17 mouse cellular contexts compared by ENCODE assay signal in the genomic region with DNA sequence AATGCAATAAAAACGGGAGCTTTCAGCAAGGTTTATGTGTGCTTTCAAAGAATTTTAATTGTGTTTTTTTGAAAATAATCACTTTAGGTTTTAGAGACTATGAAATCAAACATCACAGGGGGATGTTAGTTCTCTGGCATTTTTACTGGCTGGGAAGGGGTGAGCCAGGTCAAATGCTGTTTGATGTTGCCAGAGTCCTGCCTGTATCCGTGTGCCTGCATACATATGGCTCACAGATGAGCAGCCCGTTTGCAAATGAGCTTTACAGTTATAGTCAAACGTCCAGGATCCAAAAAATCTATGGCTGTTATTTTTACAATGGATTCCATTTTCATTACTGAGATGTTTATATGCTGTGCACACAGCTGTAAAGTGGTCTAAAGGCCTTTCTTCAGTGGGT.
A peak's percentile ranks its signal among the peaks of the same experiment; 100 is the strongest.
DNase-seq lines count a peak whose midpoint lies in the region; ATAC-seq lines count a peak whose summit lies in the region.
"Had no signal": no experiment of that assay in that cellular context is flagged by ENCODE, and none has a peak within 500 bp of the region (broad histone marks: within the 10 kb centered on the region; RNA-seq: fewer than 3 reads in every experiment).

No protein-coding gene starts in this region.

- peak; percentile 44; the same call in 1 of the 2 replicates for ATAC-seq in forebrain, embryonic 14.5 days
- no peak for ATAC-seq in monocyte, adult 5-6 weeks (replicated peaks; ENCODE audit: insufficient number of reproducible peaks, low FRiP score, low TSS enrichment, poor library complexity, severe bottlenecking)
- ATAC-seq: intestine, embryonic 15.5 days had no signal

- no peak for DNase-seq in forebrain, embryonic 14.5 days (ENCODE audit: low spot score)
- no peak for DNase-seq in forebrain, embryonic 10.5 days (ENCODE audit: extremely low spot score, low spot score)
- DNase-seq in embryo, embryonic 11 days, result peak; percentile 63
- DNase-seq in hindlimb bud, embryonic 11.5 days (ENCODE audit: extremely low spot score, low read depth, low spot score), result peak; percentile 77
- DNase-seq in neural tube, embryonic 10.5 days (ENCODE audit: extremely low spot score, low spot score), result peak; percentile 32
- DNase-seq in thymus, postnatal 14 days, result no peak
- DNase-seq in frontal cortex, adult 2 months (ENCODE audit: extremely low spot score in 1 of 2, low spot score in 1 of 2), result no peak
- DNase-seq: cerebellum, postnatal 36 days; gastrocnemius, postnatal 10 days; lung, embryonic 14.5 days had no signal

- 17% methylated on average over 4 of the region's 4 CpGs for WGBS in forebrain, embryonic 14.5 days
- WGBS in forebrain, embryonic 10.5 days, result 70% methylated on average over 4 of the region's 4 CpGs

- H3K4me1 ChIP-seq in forebrain, embryonic 14.5 days (ENCODE audit: control insufficient read depth, insufficient read depth, low read length), result 0 out of 2 replicates have a peak, but pooled peaks cover 4% of the 10 kb centered on the region
- peaks cover 7% of the 10 kb centered on the region; the same call in 1 of the 2 replicates for H3K4me1 ChIP-seq in forebrain, embryonic 10.5 days

- no peak overlapping the region for H3K9ac ChIP-seq in forebrain, embryonic 14.5 days (ENCODE audit: low read length)
- H3K9ac ChIP-seq: intestine, embryonic 15.5 days; kidney, embryonic 15.5 days; lung, embryonic 14.5 days had no signal

- no peak overlapping the region for H3K4me2 ChIP-seq in forebrain, embryonic 14.5 days (ENCODE audit: low read length)
- H3K4me2 ChIP-seq: intestine, embryonic 15.5 days; kidney, embryonic 15.5 days; liver, embryonic 11.5 days; lung, embryonic 14.5 days had no signal

- no peaks in the 10 kb centered on the region for H3K27me3 ChIP-seq in forebrain, embryonic 14.5 days (replicated peaks; ENCODE audit: control insufficient read depth, insufficient read depth, low read length)
- no peaks in the 10 kb centered on the region for H3K27me3 ChIP-seq in forebrain, embryonic 10.5 days (ENCODE audit: poor library complexity, severe bottlenecking)
- H3K27me3 ChIP-seq: intestine, embryonic 15.5 days; kidney, embryonic 15.5 days had no signal

- H3K27ac ChIP-seq in forebrain, embryonic 14.5 days (ENCODE audit: low read depth, low read length), result no peak overlapping the region
- no peak overlapping the region for H3K27ac ChIP-seq in forebrain, embryonic 10.5 days
- H3K27ac ChIP-seq: intestine, embryonic 15.5 days; kidney, embryonic 15.5 days; layer of hippocampus, adult 2 months; macrophage had no signal

- no peaks in the 10 kb centered on the region for H3K36me3 ChIP-seq in forebrain, embryonic 14.5 days (ENCODE audit: control insufficient read depth, insufficient read depth, low read length)
- H3K36me3 ChIP-seq in forebrain, embryonic 10.5 days (replicated peaks), result no peaks in the 10 kb centered on the region
- H3K36me3 ChIP-seq: intestine, embryonic 15.5 days; kidney, embryonic 15.5 days had no signal

- H3K9me3 ChIP-seq in forebrain, embryonic 14.5 days (replicated peaks; ENCODE audit: control insufficient read depth, low read length), result no peaks in the 10 kb centered on the region
- H3K9me3 ChIP-seq in forebrain, embryonic 10.5 days, result no peaks in the 10 kb centered on the region
- H3K9me3 ChIP-seq: intestine, embryonic 15.5 days; kidney, embryonic 15.5 days had no signal

- H3K4me3 ChIP-seq in forebrain, embryonic 14.5 days (ENCODE audit: low read depth, low read length), result no peak overlapping the region
- H3K4me3 ChIP-seq in forebrain, embryonic 10.5 days, result no peak overlapping the region
- H3K4me3 ChIP-seq: erythroblast, embryonic 14.5 days; intestine, embryonic 15.5 days; kidney, embryonic 15.5 days; layer of hippocampus, adult 2 months had no signal

Comparison
In these comparisons a context has a peak if more than half of its experiments do, and no peak if none do; other contexts are left out.
1. DNase-seq: peak in embryo, embryonic 11 days (single experiment), hindlimb bud, embryonic 11.5 days (single experiment) and neural tube, embryonic 10.5 days (single experiment); none in forebrain, embryonic 14.5 days (single experiment), forebrain, embryonic 10.5 days (single experiment), thymus, postnatal 14 days (single experiment) and frontal cortex, adult 2 months (0 of 2).